Mouse (Mus musculus) cerebellum, adult 2 months (tissue): ENCODE results near the gene Becn1.

ENCODE experiments used
- CTCF ChIP-seq: fragments of 200-500 bp; IDR thresholded peaks from 2 replicates; pipeline ENCODE4 v1.5.1; 2011; ENCODE audit warnings: low read depth, mild to moderate bottlenecking, control low read depth, low read length, moderate library complexity, borderline replicate concordance; ENCODE audit not compliant: insufficient read depth
- POLR2A ChIP-seq: fragments of 200-500 bp; IDR thresholded peaks from 2 replicates; pipeline ENCODE4 v1.6.1; 2011; ENCODE audit warnings: low read length, control low read depth, borderline replicate concordance; ENCODE audit not compliant: insufficient read depth

DNA sequence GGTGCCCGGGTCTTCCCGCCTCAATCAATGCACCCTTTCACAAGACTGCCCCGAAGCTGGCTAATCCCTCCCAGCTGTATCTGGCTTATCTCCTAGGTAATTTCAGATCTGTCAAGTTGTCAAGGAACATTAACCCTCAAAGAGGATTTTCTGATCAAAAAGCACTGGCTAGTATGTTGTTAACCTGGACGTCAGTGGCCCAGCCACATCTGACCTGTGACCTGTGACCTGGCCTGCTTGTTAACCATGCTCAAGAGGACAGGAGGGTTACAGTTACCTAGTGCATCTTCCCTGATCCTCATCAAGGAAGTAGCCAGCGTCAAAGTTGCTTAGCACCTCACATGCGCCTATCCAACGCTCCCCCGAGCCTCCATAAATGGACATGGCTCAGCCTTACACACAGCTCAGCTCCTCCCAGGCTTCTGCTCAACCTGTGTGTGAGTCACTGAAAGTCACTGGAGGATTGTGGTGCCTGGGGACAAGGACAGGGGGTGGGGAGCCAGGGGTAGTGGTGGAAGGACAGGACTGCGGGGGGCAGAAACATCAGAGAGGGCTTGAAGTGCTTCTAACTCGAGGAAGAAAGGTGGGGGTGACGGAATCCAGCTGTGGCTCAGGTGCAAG lies 49.1 kb upstream of the Becn1 start:
- no peak for TF ChIP-seq CTCF
- no peak for TF ChIP-seq POLR2A
